Mouse (Mus musculus) midbrain, embryonic 10.5 days (tissue): ENCODE measurements at regions not wholly inside any gene's neighbourhood (a gene's known extent, or its start where the extent isn't known, plus 50 kb on each side); places are given as distances from the start of the nearest gene placed in this dataset.

Source experiments
- DNase-seq: peaks from one replicate; pipeline ENCODE4 v3.0.0-alpha.2; 2017; ENCODE audit warnings: low spot score
- H3K27ac ChIP-seq: fragments of 300-500 bp; sonication (generic); replicated peaks from 2 replicates; pipeline ENCODE4 v1.5.1; 2016; ENCODE audit warnings: mild to moderate bottlenecking
- H3K27me3 ChIP-seq: fragments of 300-500 bp; sonication (generic); 2 replicates; pipeline ENCODE4 v1.6.1; 2016; ENCODE audit warnings: low read depth, mild to moderate bottlenecking; ENCODE audit not compliant: poor library complexity, severe bottlenecking
- H3K36me3 ChIP-seq: fragments of 300-500 bp; sonication (generic); 2 replicates; pipeline ENCODE4 v1.6.1; 2016; ENCODE audit warnings: mild to moderate bottlenecking, moderate library complexity
- H3K4me1 ChIP-seq: fragments of 300-500 bp; sonication (generic); 2 replicates; pipeline ENCODE4 v1.6.1; 2016
- H3K4me3 ChIP-seq: fragments of 300-500 bp; sonication (generic); 2 replicates; pipeline ENCODE4 v1.5.1; 2016; ENCODE audit warnings: mild to moderate bottlenecking, moderate library complexity
- H3K9me3 ChIP-seq: fragments of 300-500 bp; sonication (generic); replicated peaks from 2 replicates; pipeline ENCODE4 v1.6.1; 2016; ENCODE audit warnings: mild to moderate bottlenecking
- WGBS: fragments of 180-500 bp; shearing (Covaris S2); methylation state at CpG from one replicate; pipeline ENCODE4 v1.1.7; 2016; 5-methylcytosine and 5-hydroxymethylcytosine counted together

GRCm38 (mm10) chr8:44656031-44656430 is 279.2 kb upstream of the Fat1 start:
- Histone ChIP-seq H3K4me3 (no peak overlapping the region), H3K9me3 (no peaks in the 10 kb centered on the region), H3K27ac (no peak overlapping the region), H3K36me3 (no peaks in the 10 kb centered on the region), H3K27me3 (no peaks in the 10 kb centered on the region), H3K4me1 (no peaks in the 10 kb centered on the region)
- DNase-seq: no peak

GRCm38 (mm10) chr8:44656470-44656869 is 278.8 kb upstream of the Fat1 start:
- WGBS: 86% methylated on average over 4 of the region's 4 CpGs
- no peaks in the 10 kb centered on the region for H3K27me3 ChIP-seq
- no peak overlapping the region for H3K4me3 ChIP-seq
- H3K27ac ChIP-seq: no peak overlapping the region
- no peaks in the 10 kb centered on the region for H3K4me1 ChIP-seq
- H3K9me3 ChIP-seq: no peaks in the 10 kb centered on the region
- no peaks in the 10 kb centered on the region for H3K36me3 ChIP-seq
- no peak for DNase-seq

- 80% methylated on average over 2 of the region's 2 CpGs for WGBS
Measured at GRCm38 (mm10) chr8:44661696-44662095, 273.6 kb upstream of the Fat1 start.

GRCm38 (mm10) chr8:44687126-44687525 is 248.1 kb upstream of the Fat1 start:
- no peaks in the 10 kb centered on the region for H3K27me3 ChIP-seq

More at GRCm38 (mm10) chr8:44661696-44662095, 273.6 kb upstream of the Fat1 start:
- Histone ChIP-seq H3K4me1 (no peaks in the 10 kb centered on the region), H3K36me3 (no peaks in the 10 kb centered on the region), H3K27ac (no peak overlapping the region), H3K4me3 (no peak overlapping the region), H3K27me3 (no peaks in the 10 kb centered on the region), H3K9me3 (no peaks in the 10 kb centered on the region)
- no peak for DNase-seq

GRCm38 (mm10) chr8:44689837-44690592 is 245.2 kb upstream of the Fat1 start:
- Histone ChIP-seq H3K36me3 (no peaks in the 10 kb centered on the region), H3K9me3 (no peaks in the 10 kb centered on the region), H3K27me3 (no peaks in the 10 kb centered on the region), H3K27ac (no peak overlapping the region), H3K4me3 (no peak overlapping the region), H3K4me1 (no peaks in the 10 kb centered on the region; the same call in 1 of the 2 replicates)
- DNase-seq: no peak
- WGBS: 91% methylated on average over 9 of the region's 9 CpGs

More at GRCm38 (mm10) chr8:44687126-44687525, 248.1 kb upstream of the Fat1 start:
- Histone ChIP-seq H3K27ac (no peak overlapping the region), H3K36me3 (no peaks in the 10 kb centered on the region), H3K4me3 (no peak overlapping the region), H3K9me3 (no peaks in the 10 kb centered on the region), H3K4me1 (no peaks in the 10 kb centered on the region)
- no peak for DNase-seq
- WGBS: 89% methylated on average over 9 of the region's 9 CpGs

- Histone ChIP-seq H3K4me3 (no peak overlapping the region), H3K27ac (no peak overlapping the region), H3K4me1 (no peaks in the 10 kb centered on the region; the same call in 1 of the 2 replicates), H3K27me3 (no peaks in the 10 kb centered on the region), H3K9me3 (no peaks in the 10 kb centered on the region), H3K36me3 (no peaks in the 10 kb centered on the region)
- DNase-seq: no peak
- WGBS: 94% methylated on average over 4 of the region's 4 CpGs
Measured at GRCm38 (mm10) chr8:44690593-44690950, 244.7 kb upstream of the Fat1 start.

- H3K36me3 ChIP-seq: no peaks in the 10 kb centered on the region
- WGBS: 84% methylated on average over 7 of the region's 7 CpGs
- no peaks in the 10 kb centered on the region for H3K9me3 ChIP-seq
- H3K27ac ChIP-seq: no peak overlapping the region
- no peak for DNase-seq
- no peak overlapping the region for H3K4me3 ChIP-seq
- H3K27me3 ChIP-seq: no peaks in the 10 kb centered on the region
- H3K4me1 ChIP-seq: no peaks in the 10 kb centered on the region; the same call in 1 of the 2 replicates
Measured at GRCm38 (mm10) chr8:44691140-44691539, 244.1 kb upstream of the Fat1 start.

GRCm38 (mm10) chr8:44692036-44692688 is 243.1 kb upstream of the Fat1 start:
- Histone ChIP-seq H3K27me3 (no peaks in the 10 kb centered on the region), H3K36me3 (no peaks in the 10 kb centered on the region), H3K9me3 (no peaks in the 10 kb centered on the region), H3K4me1 (no peaks in the 10 kb centered on the region; the same call in 1 of the 2 replicates), H3K4me3 (no peak overlapping the region), H3K27ac (no peak overlapping the region)
- WGBS: 90% methylated on average over 8 of the region's 8 CpGs
- no peak for DNase-seq

- Histone ChIP-seq H3K27me3 (no peaks in the 10 kb centered on the region), H3K27ac (no peak overlapping the region), H3K4me3 (no peak overlapping the region), H3K4me1 (no peaks in the 10 kb centered on the region; the same call in 1 of the 2 replicates), H3K36me3 (no peaks in the 10 kb centered on the region), H3K9me3 (no peaks in the 10 kb centered on the region)
- WGBS: 83% methylated on average over 9 of the region's 9 CpGs
- no peak for DNase-seq
Measured at GRCm38 (mm10) chr8:44694861-44695260, 240.4 kb upstream of the Fat1 start.

- 73% methylated on average over 9 of the region's 9 CpGs for WGBS
- H3K27ac ChIP-seq: no peak overlapping the region
- DNase-seq: no peak
- H3K9me3 ChIP-seq: no peaks in the 10 kb centered on the region
- H3K27me3 ChIP-seq: no peaks in the 10 kb centered on the region
- H3K4me1 ChIP-seq: no peaks in the 10 kb centered on the region; the same call in 1 of the 2 replicates
- no peaks in the 10 kb centered on the region for H3K36me3 ChIP-seq
- no peak overlapping the region for H3K4me3 ChIP-seq
Measured at GRCm38 (mm10) chr8:44696066-44696853, 239.0 kb upstream of the Fat1 start.

- H3K27ac ChIP-seq: no peak overlapping the region
- WGBS: 88% methylated on average over 18 of the region's 18 CpGs
- no peak overlapping the region for H3K4me3 ChIP-seq
- DNase-seq: no peak
- H3K4me1 ChIP-seq: no peaks in the 10 kb centered on the region
- H3K9me3 ChIP-seq: no peaks in the 10 kb centered on the region
- H3K27me3 ChIP-seq: no peaks in the 10 kb centered on the region
- no peaks in the 10 kb centered on the region for H3K36me3 ChIP-seq
Measured at GRCm38 (mm10) chr8:44699384-44700105, 235.7 kb upstream of the Fat1 start.

- Histone ChIP-seq H3K36me3 (no peaks in the 10 kb centered on the region), H3K9me3 (no peaks in the 10 kb centered on the region), H3K27ac (no peak overlapping the region), H3K27me3 (no peaks in the 10 kb centered on the region), H3K4me1 (no peaks in the 10 kb centered on the region), H3K4me3 (no peak overlapping the region)
- WGBS: 90% methylated on average over 9 of the region's 9 CpGs
- DNase-seq: no peak
Measured at GRCm38 (mm10) chr8:44704595-44705265, 230.5 kb upstream of the Fat1 start.
